Mouse (Mus musculus) midbrain, embryonic 10.5 days (tissue): ENCODE results near the gene Zbtb4. TPM values are rescaled to one million over a fixed set of nuclear protein-coding genes. Genes with fewer than 3 reads are reported as not detected.

Experiments
- DNase-seq: peaks from one replicate; pipeline ENCODE4 v3.0.0-alpha.2; 2017; ENCODE audit warnings: low spot score
- H3K27ac ChIP-seq: fragments of 300-500 bp; sonication (generic); replicated peaks from 2 replicates; pipeline ENCODE4 v1.5.1; 2016; ENCODE audit warnings: mild to moderate bottlenecking
- H3K27me3 ChIP-seq: fragments of 300-500 bp; sonication (generic); 2 replicates; pipeline ENCODE4 v1.6.1; 2016; ENCODE audit warnings: low read depth, mild to moderate bottlenecking; ENCODE audit not compliant: poor library complexity, severe bottlenecking
- H3K36me3 ChIP-seq: fragments of 300-500 bp; sonication (generic); 2 replicates; pipeline ENCODE4 v1.6.1; 2016; ENCODE audit warnings: mild to moderate bottlenecking, moderate library complexity
- H3K4me1 ChIP-seq: fragments of 300-500 bp; sonication (generic); 2 replicates; pipeline ENCODE4 v1.6.1; 2016
- H3K4me3 ChIP-seq: fragments of 300-500 bp; sonication (generic); 2 replicates; pipeline ENCODE4 v1.5.1; 2016; ENCODE audit warnings: mild to moderate bottlenecking, moderate library complexity
- H3K9me3 ChIP-seq: fragments of 300-500 bp; sonication (generic); replicated peaks from 2 replicates; pipeline ENCODE4 v1.6.1; 2016; ENCODE audit warnings: mild to moderate bottlenecking
- WGBS: fragments of 180-500 bp; shearing (Covaris S2); methylation state at CpG from one replicate; pipeline ENCODE4 v1.1.7; 2016; 5-methylcytosine and 5-hydroxymethylcytosine counted together
- polyA plus RNA-seq: library from polyadenylated mRNA; unstranded; fragments of >200 nt; fragmentation: Nextera tagmentation; extraction: Ambion mirVana; gene quantifications from 2 replicates; pipeline ENCODE4 v1.2.1, GENCODE M21; 2016

Gene Zbtb4
- polyA plus RNA-seq, 1 experiment from 2014 or later, result 0.64 TPM

DNA sequence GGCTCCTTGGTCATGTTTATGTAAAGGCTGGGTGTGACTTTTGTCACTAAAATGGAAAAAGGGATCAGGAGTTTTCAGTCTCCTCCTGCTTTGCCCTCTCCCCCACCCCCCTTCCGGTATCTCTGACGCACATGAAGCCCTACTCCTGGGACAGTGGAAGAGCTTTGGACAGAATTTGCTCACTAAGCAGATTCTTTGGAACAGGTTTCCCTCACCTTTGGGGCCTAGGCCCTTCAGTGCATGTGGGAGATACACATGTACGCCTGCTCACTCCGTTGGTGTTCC lies 1.9 kb downstream of the Zbtb4 start:
- Histone ChIP-seq H3K4me3 (peak overlapping the region; percentile 89; the same call in 1 of the 2 replicates), H3K27ac (no peak overlapping the region)
- WGBS, result 71% methylated on average over 4 of the region's 4 CpGs

DNA sequence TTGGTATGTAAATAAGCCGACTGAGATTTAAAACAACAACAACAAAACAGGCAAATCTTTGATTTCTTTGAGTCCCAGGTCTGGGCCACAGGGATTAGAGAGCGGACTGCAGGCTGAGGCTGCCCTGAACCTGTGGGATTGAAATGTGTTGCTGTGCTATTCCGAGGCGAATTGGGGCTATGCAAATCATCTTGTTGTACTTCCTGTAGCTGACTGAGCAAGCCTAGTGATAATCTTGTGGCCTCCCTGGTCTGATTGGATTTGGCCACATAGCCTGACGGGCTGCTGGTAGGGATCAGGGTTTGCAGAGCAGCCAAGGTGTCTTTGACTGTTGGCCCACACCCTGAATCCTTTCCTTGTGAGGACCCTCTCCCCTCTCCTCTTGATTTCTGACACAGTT lies 9.2 kb downstream of the Zbtb4 start:
- no peaks in the 10 kb centered on the region for H3K9me3 ChIP-seq
- H3K27ac ChIP-seq, result no peak overlapping the region
- H3K36me3 ChIP-seq, result 0 out of 2 replicates have a peak, but pooled peaks cover 2% of the 10 kb centered on the region
- no peak overlapping the region for H3K4me3 ChIP-seq
- WGBS, result 58% methylated on average over 5 of the region's 5 CpGs
- H3K4me1 ChIP-seq, result peaks cover 23% of the 10 kb centered on the region
- peaks cover 49% of the 10 kb centered on the region for H3K27me3 ChIP-seq
- DNase-seq, result no peak

More for the DNA sequence above, 1.9 kb downstream of the Zbtb4 start:
- Histone ChIP-seq H3K9me3 (no peaks in the 10 kb centered on the region), H3K36me3 (no peaks in the 10 kb centered on the region), H3K4me1 (peaks cover 28% of the 10 kb centered on the region), H3K27me3 (peaks cover 14% of the 10 kb centered on the region)
- no peak for DNase-seq

DNA sequence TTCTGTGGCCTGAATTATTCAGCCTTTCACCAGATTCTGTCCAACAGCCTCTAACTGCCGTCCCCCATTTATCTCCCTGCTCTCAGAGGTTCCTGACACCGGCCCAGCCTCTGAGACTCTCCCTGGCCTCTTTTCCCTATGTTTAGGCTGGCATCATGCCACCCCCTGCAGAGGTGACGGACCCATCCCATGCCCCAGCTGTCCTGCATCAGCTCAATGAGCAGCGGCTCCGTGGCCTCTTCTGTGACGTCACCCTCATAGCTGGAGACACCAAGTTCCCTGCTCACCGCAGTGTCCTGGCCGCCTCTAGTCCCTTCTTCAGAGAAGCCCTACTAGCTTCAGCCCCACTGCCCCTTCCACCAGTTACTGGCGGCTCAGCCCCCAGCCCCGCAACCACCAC lies 10.0 kb downstream of the Zbtb4 start:
- Histone ChIP-seq H3K36me3 (0 out of 2 replicates have a peak, but pooled peaks cover 2% of the 10 kb centered on the region), H3K27ac (peak overlapping the region; percentile 13; the same call in 1 of the 2 replicates), H3K4me3 (no peak overlapping the region), H3K4me1 (peaks cover 23% of the 10 kb centered on the region), H3K27me3 (peaks cover 49% of the 10 kb centered on the region), H3K9me3 (no peaks in the 10 kb centered on the region)
- DNase-seq, result no peak
- WGBS, result 70% methylated on average over 10 of the region's 10 CpGs

DNA sequence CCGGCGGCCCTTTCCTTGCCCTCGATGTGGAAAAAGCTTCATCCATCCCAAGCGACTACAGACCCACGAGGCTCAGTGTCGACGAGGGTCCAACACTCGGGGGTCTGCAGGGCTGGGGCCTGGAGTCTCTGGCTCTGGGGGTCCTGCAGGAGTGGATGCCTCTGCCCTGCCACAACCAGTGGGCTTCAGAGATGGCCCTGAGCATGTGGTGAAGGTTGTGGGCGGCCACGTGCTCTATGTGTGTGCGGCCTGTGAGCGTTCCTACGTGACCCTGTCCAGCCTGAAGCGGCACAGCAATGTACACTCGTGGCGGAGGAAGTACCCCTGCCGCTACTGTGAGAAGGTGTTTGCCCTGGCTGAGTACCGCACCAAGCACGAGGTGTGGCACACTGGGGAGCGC lies 10.8 kb downstream of the Zbtb4 start:
- WGBS, result 85% methylated on average over 20 of the region's 20 CpGs
- Histone ChIP-seq H3K9me3 (no peaks in the 10 kb centered on the region), H3K36me3 (0 out of 2 replicates have a peak, but pooled peaks cover 2% of the 10 kb centered on the region), H3K4me3 (no peak overlapping the region), H3K4me1 (peaks cover 23% of the 10 kb centered on the region), H3K27me3 (peaks cover 49% of the 10 kb centered on the region), H3K27ac (0 out of 2 replicates have a peak overlapping the region, but pooled peaks have one; percentile 9)
- DNase-seq, result no peak

DNA sequence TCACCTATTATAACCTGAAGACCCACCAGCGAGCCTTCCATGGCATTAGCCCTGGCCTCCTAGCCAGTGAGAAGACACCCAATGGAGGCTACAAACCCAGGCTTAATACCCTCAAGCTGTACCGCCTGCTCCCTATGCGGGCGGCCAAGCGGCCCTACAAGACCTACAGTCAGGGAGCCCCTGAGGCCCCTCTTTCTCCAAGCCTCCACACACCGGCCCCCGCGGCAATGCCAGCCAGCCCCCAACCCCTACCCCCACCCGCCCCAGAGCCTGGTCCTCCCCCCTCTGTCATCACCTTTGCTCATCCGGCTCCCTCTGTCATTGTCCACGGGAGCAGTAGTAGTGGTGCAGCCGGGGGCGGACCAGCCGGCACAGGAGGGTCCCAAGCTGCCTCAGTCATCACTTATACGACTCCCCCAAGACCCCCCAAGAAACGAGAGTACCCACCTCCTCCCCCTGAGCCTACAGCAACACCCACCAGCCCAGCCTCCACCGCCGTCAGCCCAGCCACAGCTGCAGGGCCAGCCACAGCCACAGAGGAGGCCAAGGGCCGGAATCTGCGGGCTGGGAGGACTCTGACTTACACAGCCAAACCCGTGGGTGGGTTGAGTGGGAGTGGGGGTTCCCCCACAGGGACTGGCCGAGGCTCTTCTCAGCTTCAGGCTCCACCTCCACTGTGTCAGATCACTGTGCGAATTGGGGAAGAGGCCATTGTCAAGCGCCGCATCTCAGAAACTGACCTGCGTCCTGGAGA lies 12.0 kb downstream of the Zbtb4 start:
- peaks cover 23% of the 10 kb centered on the region for H3K4me1 ChIP-seq
- peaks cover 57% of the 10 kb centered on the region for H3K27me3 ChIP-seq
- 69% methylated on average over 26 of the region's 26 CpGs for WGBS

DNA sequence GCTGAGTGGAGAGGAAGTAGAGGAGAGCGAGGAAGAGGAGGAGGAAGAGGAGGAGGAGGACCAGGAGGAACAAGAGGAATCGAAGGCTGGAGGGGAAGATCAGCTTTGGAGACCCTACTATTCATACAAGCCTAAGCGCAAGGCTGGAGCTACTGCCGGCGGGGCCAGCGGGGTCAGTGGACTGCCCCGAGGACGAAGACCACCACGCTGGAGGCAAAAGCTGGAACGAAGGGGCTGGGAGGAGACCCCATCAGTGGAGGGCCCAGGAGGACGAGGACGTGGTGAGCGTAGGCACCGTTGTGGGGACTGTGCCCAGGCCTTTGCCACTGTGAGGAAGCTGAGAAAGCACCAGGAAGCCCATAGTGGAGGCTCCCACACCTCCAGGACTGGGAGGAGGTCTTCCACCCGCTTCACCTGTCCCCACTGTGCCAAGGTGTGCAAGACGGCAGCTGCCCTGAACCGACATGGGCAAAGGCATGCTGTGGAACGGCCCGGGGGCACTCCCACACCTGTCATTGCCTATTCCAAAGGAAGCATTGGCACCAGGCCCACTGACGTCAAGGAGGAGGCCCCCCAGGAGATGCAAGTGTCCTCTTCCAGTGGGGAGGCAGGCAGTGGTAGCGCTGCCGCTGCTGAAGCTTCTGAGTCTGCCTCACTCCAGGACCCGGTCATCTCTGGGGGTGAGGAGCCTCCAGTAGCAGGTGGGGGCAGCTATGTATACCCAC lies 12.7 kb downstream of the Zbtb4 start:
- H3K27ac ChIP-seq, result no peak overlapping the region
- peaks cover 23% of the 10 kb centered on the region for H3K4me1 ChIP-seq
- H3K4me3 ChIP-seq, result no peak overlapping the region
- no peaks in the 10 kb centered on the region for H3K9me3 ChIP-seq
- H3K36me3 ChIP-seq, result 0 out of 2 replicates have a peak, but pooled peaks cover 2% of the 10 kb centered on the region
- peaks cover 57% of the 10 kb centered on the region for H3K27me3 ChIP-seq
- 73% methylated on average over 23 of the region's 23 CpGs for WGBS
- no peak for DNase-seq

More for the DNA sequence above, 12.0 kb downstream of the Zbtb4 start:
- Histone ChIP-seq H3K27ac (no peak overlapping the region), H3K9me3 (no peaks in the 10 kb centered on the region), H3K36me3 (0 out of 2 replicates have a peak, but pooled peaks cover 2% of the 10 kb centered on the region), H3K4me3 (no peak overlapping the region)
- DNase-seq, result no peak

GRCm38 (mm10) chr11:69778985-69779384 lies 13.3 kb downstream of the Zbtb4 start:
- H3K36me3 ChIP-seq, result 0 out of 2 replicates have a peak, but pooled peaks cover 2% of the 10 kb centered on the region
- H3K27me3 ChIP-seq, result peaks cover 57% of the 10 kb centered on the region
- H3K4me1 ChIP-seq, result peaks cover 23% of the 10 kb centered on the region
- H3K27ac ChIP-seq, result 0 out of 2 replicates have a peak overlapping the region, but pooled peaks have one; percentile 33
- DNase-seq, result no peak
- no peak overlapping the region for H3K4me3 ChIP-seq
- no peaks in the 10 kb centered on the region for H3K9me3 ChIP-seq
- 46% methylated on average over 7 of the region's 7 CpGs for WGBS

DNA sequence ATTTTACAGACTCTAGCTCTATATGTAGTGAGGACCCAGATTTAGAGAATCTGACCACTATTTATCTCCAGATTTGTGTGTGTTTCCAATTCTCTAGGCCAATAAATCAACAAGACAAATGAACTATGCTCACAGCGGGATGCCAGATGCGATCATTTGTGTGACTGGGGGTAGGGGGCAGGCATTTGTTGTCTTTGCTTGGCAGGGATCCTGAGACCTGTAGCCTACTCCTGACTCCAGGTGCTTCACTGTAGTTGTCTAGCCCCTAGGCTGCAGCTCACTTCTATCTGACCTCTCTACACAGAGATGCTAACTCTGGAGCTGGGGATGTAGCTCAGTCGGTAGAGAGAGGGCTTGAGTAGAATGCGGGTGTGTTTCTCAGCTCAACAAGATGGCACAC lies 16.1 kb downstream of the Zbtb4 start:
- no peak for DNase-seq

DNA sequence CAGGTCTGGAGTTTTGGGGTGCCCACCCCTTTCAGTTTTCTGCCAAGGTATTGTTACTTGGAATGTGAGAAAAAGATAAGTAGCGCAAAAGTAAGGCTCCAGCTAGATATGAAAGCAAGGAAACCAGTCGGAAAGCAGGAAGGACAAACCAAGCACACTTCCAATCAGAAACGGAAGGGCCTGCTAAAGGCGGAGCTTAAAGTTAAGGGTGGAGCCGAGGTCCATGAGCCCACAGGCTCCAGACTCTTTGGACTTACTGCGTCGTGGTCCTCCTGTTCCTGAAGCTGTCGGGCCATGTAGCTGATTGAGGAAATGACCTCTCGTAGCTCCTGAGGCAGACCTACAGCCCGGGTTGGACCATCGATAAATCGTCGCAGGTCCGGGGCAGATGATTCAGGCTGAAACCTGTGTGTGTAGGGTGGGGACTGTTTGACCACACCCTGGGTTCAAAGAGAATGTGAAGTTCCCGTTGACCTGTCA lies 19.1 kb downstream of the Zbtb4 start:
- 41% methylated on average over 15 of the region's 15 CpGs for WGBS

More for the DNA sequence above, 16.1 kb downstream of the Zbtb4 start:
- no peak overlapping the region for H3K27ac ChIP-seq
- WGBS, result 40% methylated on average over 4 of the region's 4 CpGs
- H3K36me3 ChIP-seq, result no peaks in the 10 kb centered on the region
- H3K4me1 ChIP-seq, result peaks cover 23% of the 10 kb centered on the region
- H3K9me3 ChIP-seq, result no peaks in the 10 kb centered on the region
- no peak overlapping the region for H3K4me3 ChIP-seq
- H3K27me3 ChIP-seq, result peaks cover 39% of the 10 kb centered on the region

DNA sequence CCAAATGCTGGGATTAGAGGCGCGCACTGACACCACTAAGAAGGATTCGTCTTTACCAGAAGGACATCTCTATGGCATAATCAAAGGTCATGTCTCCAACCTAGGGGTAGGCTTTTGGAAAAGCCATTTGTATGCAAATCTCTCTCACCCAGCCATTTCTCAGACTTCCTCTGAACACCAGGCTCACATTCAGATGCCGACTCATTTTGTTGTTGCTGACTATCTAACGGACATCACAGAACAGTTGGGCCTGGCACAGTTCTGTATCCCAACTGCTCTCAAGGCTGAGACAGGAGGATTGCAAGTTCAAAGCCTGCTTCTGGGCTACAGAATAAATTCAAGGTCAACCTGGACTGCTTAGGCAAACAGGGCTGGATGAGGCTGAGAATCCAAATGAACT lies 21.6 kb downstream of the Zbtb4 start:
- H3K36me3 ChIP-seq, result no peaks in the 10 kb centered on the region

More for the DNA sequence above, 19.1 kb downstream of the Zbtb4 start:
- Histone ChIP-seq H3K36me3 (no peaks in the 10 kb centered on the region), H3K27me3 (peaks cover 9% of the 10 kb centered on the region; the same call in 1 of the 2 replicates), H3K4me1 (no peaks in the 10 kb centered on the region), H3K4me3 (peak overlapping the region; percentile 4; the same call in 1 of the 2 replicates), H3K27ac (no peak overlapping the region), H3K9me3 (no peaks in the 10 kb centered on the region)
- no peak for DNase-seq

DNA sequence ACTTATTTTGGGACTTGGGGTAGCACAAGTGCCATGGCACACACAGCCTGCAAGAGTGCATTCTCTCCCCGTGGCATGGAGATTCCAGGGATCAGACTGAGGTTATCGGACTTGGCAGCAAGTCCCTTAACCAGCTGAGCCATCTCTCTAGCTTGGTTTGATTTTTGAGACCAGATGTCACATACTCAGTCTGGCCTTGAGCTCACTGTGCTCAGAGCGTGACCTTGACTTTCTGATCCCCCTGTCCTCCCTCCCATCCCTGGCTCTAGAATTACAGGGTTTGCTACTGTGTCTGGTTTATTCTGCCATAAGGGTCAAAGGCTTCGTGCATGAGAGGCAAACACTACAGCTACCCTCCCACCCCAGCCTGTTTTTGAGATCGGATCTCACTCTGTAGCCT lies 23.7 kb downstream of the Zbtb4 start:
- WGBS, result 75% methylated on average over 5 of the region's 5 CpGs
- Histone ChIP-seq H3K27me3 (peaks cover 23% of the 10 kb centered on the region), H3K4me3 (no peak overlapping the region), H3K36me3 (no peaks in the 10 kb centered on the region), H3K4me1 (0 out of 2 replicates have a peak, but pooled peaks cover 7% of the 10 kb centered on the region), H3K27ac (no peak overlapping the region), H3K9me3 (no peaks in the 10 kb centered on the region)
- no peak for DNase-seq

More for the DNA sequence above, 21.6 kb downstream of the Zbtb4 start:
- Histone ChIP-seq H3K4me1 (no peaks in the 10 kb centered on the region), H3K9me3 (no peaks in the 10 kb centered on the region), H3K27me3 (peaks cover 4% of the 10 kb centered on the region), H3K27ac (no peak overlapping the region), H3K4me3 (no peak overlapping the region)
- no peak for DNase-seq
- WGBS, result 80% methylated on average over 5 of the region's 5 CpGs

- WGBS, result 77% methylated on average over 5 of the region's 5 CpGs
- H3K9me3 ChIP-seq, result no peaks in the 10 kb centered on the region
- H3K4me1 ChIP-seq, result peaks cover 20% of the 10 kb centered on the region
- DNase-seq, result no peak
- H3K27ac ChIP-seq, result no peak overlapping the region
- peaks cover 35% of the 10 kb centered on the region for H3K27me3 ChIP-seq
- no peak overlapping the region for H3K4me3 ChIP-seq
- no peaks in the 10 kb centered on the region for H3K36me3 ChIP-seq
These were observed 25.7 kb downstream of the Zbtb4 start for GRCm38 (mm10) chr11:69791420-69791819.
